ENCODE assay signal across 8 mouse cellular contexts in the genomic region with DNA sequence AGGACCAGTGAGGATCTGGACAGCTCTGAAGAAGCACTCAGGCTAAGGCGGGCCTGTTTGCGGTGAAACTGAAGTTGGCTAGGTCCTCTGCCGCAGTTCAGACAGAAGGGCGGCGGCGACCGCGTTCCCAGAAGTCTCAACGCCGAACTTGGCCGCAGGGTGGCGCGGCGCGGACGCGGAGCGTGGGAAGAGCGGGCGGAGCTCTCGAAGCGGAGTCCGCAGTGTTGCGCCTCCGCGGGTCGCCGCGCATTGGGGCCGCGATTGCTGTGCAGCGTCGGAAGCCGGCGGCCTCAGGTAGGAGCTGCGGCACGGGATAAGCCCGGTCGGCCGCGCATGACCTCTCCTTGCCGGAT. TPM values are rescaled to one million over a fixed set of nuclear protein-coding genes. Genes with fewer than 3 reads are reported as not detected.
DNase-seq lines count a peak whose midpoint lies in the region; ATAC-seq and TF ChIP-seq lines count a peak whose summit lies in the region.

No protein-coding gene starts in this region.

- intact Hi-C loops in heart, adult 2 months (cut with DNase I): loop anchor here (1.0 to 10.0 kb wide), 4 partner anchors 59 to 155 kb away; partner anchors contain the start of genes Cd46 and Cr1l

- no peak overlapping the region for H3K27ac ChIP-seq in embryonic facial prominence, embryonic 13.5 days
- peak overlapping the region; percentile 96 for H3K27ac ChIP-seq in heart, adult 2 months
- peak overlapping the region; percentile 91 for H3K27ac ChIP-seq in kidney, adult 2 months (ENCODE audit: insufficient read depth, low read depth, low read length)
- H3K27ac ChIP-seq in limb, embryonic 11.5 days (replicated peaks; ENCODE audit: low read depth, low read length): no peak overlapping the region
- H3K27ac ChIP-seq in midbrain, embryonic 14.5 days (replicated peaks; ENCODE audit: low read depth, low read length): peak overlapping the region; percentile 82

- TF ChIP-seq CTCF in heart, adult 2 months (IDR thresholded peaks at IDR 0.05): peak; percentile 90
- TF ChIP-seq CTCF in kidney, adult 2 months (conservative IDR thresholded peaks at IDR 0.05; ENCODE audit: insufficient read depth, insufficient read length, low read depth, low read length): peak; percentile 80

- H3K4me2 ChIP-seq in embryonic facial prominence, embryonic 13.5 days: peak overlapping the region; percentile 93
- H3K4me2 ChIP-seq in limb, embryonic 11.5 days (ENCODE audit: low read depth, severe bottlenecking): peak overlapping the region; percentile 95
- peak overlapping the region; percentile 89 for H3K4me2 ChIP-seq in midbrain, embryonic 14.5 days (ENCODE audit: low read length)

- H3K27me3 ChIP-seq in embryonic facial prominence, embryonic 13.5 days: peaks cover 17% of the 10 kb centered on the region
- no peaks in the 10 kb centered on the region for H3K27me3 ChIP-seq in heart, adult 2 months (ENCODE audit: control insufficient read depth, insufficient read depth, low read length)
- H3K27me3 ChIP-seq in kidney, adult 2 months (replicated peaks; ENCODE audit: control insufficient read depth, insufficient read depth, low read length): no peaks in the 10 kb centered on the region
- no peaks in the 10 kb centered on the region; the same call in 1 of the 2 replicates for H3K27me3 ChIP-seq in limb, embryonic 11.5 days (ENCODE audit: control insufficient read depth, insufficient read depth, low read length)
- H3K27me3 ChIP-seq in midbrain, embryonic 14.5 days (ENCODE audit: control insufficient read depth, insufficient read depth, low read length): no peaks in the 10 kb centered on the region

- peaks cover 1% of the 10 kb centered on the region; the same call in 1 of the 2 replicates for H3K79me2 ChIP-seq in heart, adult 2 months (replicated peaks; ENCODE audit: control insufficient read depth, insufficient read depth, low read length)

- no peaks in the 10 kb centered on the region for H3K9me3 ChIP-seq in embryonic facial prominence, embryonic 13.5 days
- H3K9me3 ChIP-seq in limb, embryonic 11.5 days (ENCODE audit: control insufficient read depth, low read length): no peaks in the 10 kb centered on the region
- no peaks in the 10 kb centered on the region for H3K9me3 ChIP-seq in midbrain, embryonic 14.5 days (ENCODE audit: control insufficient read depth, low read length)

- DNase-seq in 416B (ENCODE audit: low read depth): peak; percentile 87
- DNase-seq in adrenal gland, postnatal 4 days (ENCODE audit: low spot score in 2 of 2): peak; percentile 83 to 84
- DNase-seq in heart, adult 2 months: peak; percentile 95 to 98
- DNase-seq in kidney, adult 2 months: peak; percentile 95
- peak; percentile 93 for DNase-seq in limb, embryonic 11.5 days (ENCODE audit: low spot score)
- DNase-seq in midbrain, embryonic 14.5 days: peak; percentile 95
- DNase-seq in spleen, adult 12 weeks (ENCODE audit: low spot score): peak; percentile 83

- H3K9ac ChIP-seq in embryonic facial prominence, embryonic 13.5 days: peak overlapping the region; percentile 75
- peak overlapping the region; percentile 92 for H3K9ac ChIP-seq in heart, adult 2 months (ENCODE audit: low read depth, low read length)
- peak overlapping the region; percentile 60 for H3K9ac ChIP-seq in limb, embryonic 11.5 days (ENCODE audit: low read length)
- H3K9ac ChIP-seq in midbrain, embryonic 14.5 days (replicated peaks; ENCODE audit: low read length): peak overlapping the region; percentile 76

- peak overlapping the region; percentile 65 for H3K4me3 ChIP-seq in embryonic facial prominence, embryonic 13.5 days
- H3K4me3 ChIP-seq in heart, adult 2 months: peak overlapping the region; percentile 92
- H3K4me3 ChIP-seq in kidney, adult 2 months (ENCODE audit: insufficient read depth, low read depth, low read length): peak overlapping the region; percentile 83
- H3K4me3 ChIP-seq in limb, embryonic 11.5 days (ENCODE audit: low read depth, low read length): peak overlapping the region; percentile 56
- H3K4me3 ChIP-seq in midbrain, embryonic 14.5 days (replicated peaks; ENCODE audit: low read depth, low read length): peak overlapping the region; percentile 72

- no peaks in the 10 kb centered on the region for H3K36me3 ChIP-seq in embryonic facial prominence, embryonic 13.5 days
- peaks cover 13% of the 10 kb centered on the region for H3K36me3 ChIP-seq in heart, adult 2 months (ENCODE audit: control insufficient read depth, insufficient read depth, low read length)
- H3K36me3 ChIP-seq in kidney, adult 2 months (ENCODE audit: control insufficient read depth, insufficient read depth, low read length): no peaks in the 10 kb centered on the region
- H3K36me3 ChIP-seq in limb, embryonic 11.5 days (ENCODE audit: control insufficient read depth, insufficient read depth, low read length): no peaks in the 10 kb centered on the region
- no peaks in the 10 kb centered on the region for H3K36me3 ChIP-seq in midbrain, embryonic 14.5 days (ENCODE audit: control insufficient read depth, insufficient read depth, low read length)

- peak; percentile 72 for ATAC-seq in embryonic facial prominence, embryonic 13.5 days (ENCODE audit: insufficient number of reproducible peaks, insufficient read depth, low FRiP score, low TSS enrichment, low read depth)
- peak; percentile 93 for ATAC-seq in limb, embryonic 11.5 days (ENCODE audit: insufficient number of reproducible peaks, low FRiP score, low TSS enrichment, low read depth)
- peak; percentile 88 for ATAC-seq in midbrain, embryonic 14.5 days (ENCODE audit: low FRiP score, low TSS enrichment)

- under 1% methylated on average over 42 of the region's 42 CpGs for WGBS in embryonic facial prominence, embryonic 13.5 days
- under 1% methylated on average over 42 of the region's 42 CpGs for WGBS in heart, adult 2 months
- WGBS in kidney, adult 2 months: under 1% methylated on average over 42 of the region's 42 CpGs
- 0% methylated on average over 41 of the region's 42 CpGs for WGBS in limb, embryonic 11.5 days
- WGBS in midbrain, embryonic 14.5 days: 0% methylated on average over 42 of the region's 42 CpGs

- 0 out of 2 replicates have a peak, but pooled peaks have one; percentile 35 for TF ChIP-seq EP300 in heart, adult 2 months (IDR thresholded peaks at IDR 0.05; ENCODE audit: insufficient read depth, low read depth, low read length)

- peak; percentile 70 for TF ChIP-seq POLR2A in heart, adult 2 months (IDR thresholded peaks at IDR 0.05; ENCODE audit: insufficient read depth, low read depth, low read length)
- TF ChIP-seq POLR2A in kidney, adult 2 months (IDR thresholded peaks at IDR 0.05; ENCODE audit: low read depth, low read length): peak; percentile 45

- peaks cover 14% of the 10 kb centered on the region for H3K4me1 ChIP-seq in embryonic facial prominence, embryonic 13.5 days
- H3K4me1 ChIP-seq in heart, adult 2 months (ENCODE audit: control insufficient read depth, insufficient read depth, low read length): peaks cover 10% of the 10 kb centered on the region
- H3K4me1 ChIP-seq in kidney, adult 2 months (ENCODE audit: control insufficient read depth, insufficient read depth, low read length): peaks cover 12% of the 10 kb centered on the region; the same call in 1 of the 2 replicates
- no peaks in the 10 kb centered on the region for H3K4me1 ChIP-seq in limb, embryonic 11.5 days (ENCODE audit: control insufficient read depth, insufficient read depth, low read length)
- peaks cover 13% of the 10 kb centered on the region for H3K4me1 ChIP-seq in midbrain, embryonic 14.5 days (ENCODE audit: control insufficient read depth, insufficient read depth, low read length)

RNA-seq across cellular contexts. Expression of gene Cd34, which starts 37.5 kb away (rescaled TPM):
- total RNA-seq in adrenal gland, postnatal 4 days (2021): 100 to 1,000 TPM in 1 of 2 experiments, 10 to 100 TPM in 1; 99.5 to 102 TPM
- 60.5 and 62.9 TPM in 2 replicates for polyA plus RNA-seq in embryonic facial prominence, embryonic 13.5 days (2015; fragmentation: Nextera tagmentation; extraction: Ambion mirVana)
- 10 to 100 TPM; 73.6 to 92.6 TPM for total RNA-seq in heart, adult 2 months (2021)
- 86.5 and 172 TPM in 2 replicates for polyA plus RNA-seq in heart, adult 2 months (2012; rRNA removed)
- 33.9 and 37.5 TPM in 2 replicates for polyA plus RNA-seq in kidney, adult 2 months (2012; rRNA removed)
- polyA plus RNA-seq in limb, embryonic 11.5 days (2014; fragmentation: Nextera tagmentation; extraction: Ambion mirVana): 45.3 and 52.7 TPM in 2 replicates
- polyA plus RNA-seq in midbrain, embryonic 14.5 days (2014; fragmentation: Nextera tagmentation; extraction: Ambion mirVana): 15.8 and 34.8 TPM in 2 replicates

Comparison
In these comparisons a context has a peak if more than half of its experiments do, and no peak if none do; other contexts are left out.
1. H3K27ac ChIP-seq: peak in heart, adult 2 months (single experiment), kidney, adult 2 months (single experiment) and midbrain, embryonic 14.5 days (single experiment); none in embryonic facial prominence, embryonic 13.5 days (single experiment) and limb, embryonic 11.5 days (single experiment).
2. Peak in every context shown above with its lines, with median percentiles within 50 percentile points of each other: DNase-seq, ATAC-seq, H3K4me2 ChIP-seq, H3K4me3 ChIP-seq and H3K9ac ChIP-seq.